Mouse (Mus musculus) gastrocnemius, postnatal 4 days (tissue): ENCODE measurements at regions not wholly inside any gene's neighbourhood (a gene's known extent, or its start where the extent isn't known, plus 50 kb on each side); places are given as distances from the start of the nearest gene placed in this dataset.

Experiments used
- DNase-seq, 2 experiments: peaks; one replicate each; pipeline ENCODE4 v3.0.0; 2021 to 2022; ENCODE audit warnings: low spot score in 2 of 2, mixed read lengths in 2 of 2

- DNase-seq, result peak in 1 of 2 experiments; percentile 29
Measured at GRCm38 (mm10) chr11:63730880-63731279, 191.2 kb downstream of the Hs3st3b1 start.

GRCm38 (mm10) chr11:63753260-63753659 is 168.8 kb downstream of the Hs3st3b1 start:
- no peak for DNase-seq

GRCm38 (mm10) chr11:63754826-63755225 is 167.3 kb downstream of the Hs3st3b1 start:
- no peak for DNase-seq

GRCm38 (mm10) chr11:63758313-63758712 is 163.8 kb downstream of the Hs3st3b1 start:
- DNase-seq, result no peak

- DNase-seq, result no peak
Measured at GRCm38 (mm10) chr11:63761561-63761960, 160.5 kb downstream of the Hs3st3b1 start.

- no peak for DNase-seq
Measured at GRCm38 (mm10) chr11:63767631-63768250, 154.3 kb downstream of the Hs3st3b1 start.

- no peak for DNase-seq
Measured at GRCm38 (mm10) chr11:63769738-63770137, 152.4 kb downstream of the Hs3st3b1 start.

- DNase-seq, result no peak
Measured at GRCm38 (mm10) chr11:63775382-63775781, 146.7 kb downstream of the Hs3st3b1 start.

GRCm38 (mm10) chr11:63779371-63779770 is 142.7 kb downstream of the Hs3st3b1 start:
- no peak for DNase-seq

- DNase-seq, result no peak
Measured at GRCm38 (mm10) chr11:63781967-63782915, 139.8 kb downstream of the Hs3st3b1 start.

GRCm38 (mm10) chr11:63785281-63785886 is 136.7 kb downstream of the Hs3st3b1 start:
- no peak for DNase-seq

- DNase-seq, result no peak
Measured at GRCm38 (mm10) chr11:63785965-63786364, 136.1 kb downstream of the Hs3st3b1 start.

GRCm38 (mm10) chr11:63789473-63790120 is 132.5 kb downstream of the Hs3st3b1 start:
- no peak for DNase-seq

- no peak for DNase-seq
Measured at GRCm38 (mm10) chr11:63791004-63791862, 130.9 kb downstream of the Hs3st3b1 start.

- DNase-seq, result no peak
Measured at GRCm38 (mm10) chr11:63793732-63794503, 128.2 kb downstream of the Hs3st3b1 start.

GRCm38 (mm10) chr11:63812146-63812545 is 109.9 kb downstream of the Hs3st3b1 start:
- no peak for DNase-seq

GRCm38 (mm10) chr11:63822847-63823246 is 99.2 kb downstream of the Hs3st3b1 start:
- no peak for DNase-seq

- DNase-seq, result no peak
Measured at GRCm38 (mm10) chr11:63827271-63827762, 94.8 kb downstream of the Hs3st3b1 start.

GRCm38 (mm10) chr11:63833480-63833879 is 88.6 kb downstream of the Hs3st3b1 start:
- DNase-seq, result no peak
